Comparison of ENCODE assay signal across 13 mouse cellular contexts in the genomic region with DNA sequence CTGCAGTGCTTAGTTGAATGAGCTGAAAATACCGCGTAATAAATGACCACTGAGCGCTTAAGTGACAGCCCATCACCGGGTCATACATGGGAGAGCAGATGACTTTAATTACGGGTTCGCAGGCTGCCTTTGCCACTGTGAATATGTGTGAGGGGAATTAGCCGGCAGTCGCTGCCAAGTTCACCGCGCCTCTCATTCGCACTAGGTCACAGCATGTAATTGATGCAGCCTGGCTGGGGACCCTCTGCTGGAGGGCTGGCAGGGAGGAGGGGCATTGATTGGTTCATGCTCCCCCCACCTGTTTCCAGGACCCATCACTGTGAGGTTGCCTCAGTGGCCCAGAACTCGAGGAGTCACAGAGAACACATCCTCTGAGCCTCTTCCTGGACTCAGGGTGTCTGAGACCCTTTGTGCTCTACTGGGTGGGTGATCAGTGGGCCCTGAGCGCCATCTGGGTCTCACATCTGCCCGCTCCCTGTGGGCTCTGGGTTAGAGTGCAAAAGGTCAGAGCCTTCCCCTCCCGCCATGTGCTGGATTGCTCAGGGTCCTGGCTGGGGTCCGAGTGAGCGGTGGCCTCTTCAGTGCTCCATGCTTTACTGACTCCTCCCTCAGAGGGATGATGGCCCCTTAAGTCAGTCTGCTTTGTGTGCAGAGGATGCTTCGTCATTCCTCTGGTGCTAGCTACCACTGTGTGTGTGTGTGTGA. TPM values are rescaled to one million over a fixed set of nuclear protein-coding genes. Genes with fewer than 3 reads are reported as not detected.
DNase-seq lines count a peak whose midpoint lies in the region; ATAC-seq and TF ChIP-seq lines count a peak whose summit lies in the region.
"Had no signal": no experiment of that assay in that cellular context is flagged by ENCODE, and none has a peak within 500 bp of the region (broad histone marks: within the 10 kb centered on the region; RNA-seq: fewer than 3 reads in every experiment).

No protein-coding gene starts in this region.

- no peaks in the 10 kb centered on the region for H3K9me3 ChIP-seq in embryonic facial prominence, embryonic 11.5 days (replicated peaks; ENCODE audit: control insufficient read depth, low read length)
- no peaks in the 10 kb centered on the region for H3K9me3 ChIP-seq in hindbrain, embryonic 13.5 days
- H3K9me3 ChIP-seq in midbrain, embryonic 14.5 days (ENCODE audit: control insufficient read depth, low read length), result no peaks in the 10 kb centered on the region
- H3K9me3 ChIP-seq: embryonic facial prominence, embryonic 15.5 days had no signal

- intact Hi-C loops in heart, adult 2 months (cut with DNase I), result no loop called here

- TF ChIP-seq POLR2A in heart, adult 2 months (IDR thresholded peaks at IDR 0.05; ENCODE audit: insufficient read depth, low read depth, low read length), result no peak

- no peak overlapping the region for H3K4me2 ChIP-seq in embryonic facial prominence, embryonic 11.5 days (ENCODE audit: low read depth, low read length)
- no peak overlapping the region for H3K4me2 ChIP-seq in hindbrain, embryonic 13.5 days
- H3K4me2 ChIP-seq in midbrain, embryonic 14.5 days (ENCODE audit: low read length), result no peak overlapping the region
- H3K4me2 ChIP-seq: embryonic facial prominence, embryonic 15.5 days; liver, embryonic 15.5 days had no signal

- no peak overlapping the region for H3K9ac ChIP-seq in embryonic facial prominence, embryonic 11.5 days (replicated peaks; ENCODE audit: low read length)
- H3K9ac ChIP-seq in hindbrain, embryonic 13.5 days, result no peak overlapping the region; the same call in 1 of the 2 replicates
- peak overlapping the region; percentile 20; the same call in 1 of the 2 replicates for H3K9ac ChIP-seq in midbrain, embryonic 14.5 days (replicated peaks; ENCODE audit: low read length)
- H3K9ac ChIP-seq in heart, adult 2 months (ENCODE audit: low read depth, low read length), result no peak overlapping the region
- H3K9ac ChIP-seq: embryonic facial prominence, embryonic 15.5 days; liver, embryonic 15.5 days had no signal

- TF ChIP-seq EP300 in heart, adult 2 months (IDR thresholded peaks at IDR 0.05; ENCODE audit: insufficient read depth, low read depth, low read length), result no peak

- peak; percentile 45 for ATAC-seq in embryonic facial prominence, embryonic 11.5 days (replicated peaks; ENCODE audit: insufficient number of reproducible peaks, low FRiP score, low TSS enrichment, low read depth)
- ATAC-seq in hindbrain, embryonic 13.5 days (ENCODE audit: low FRiP score), result peak; percentile 64
- no peak; the same call in 1 of the 2 replicates for ATAC-seq in midbrain, embryonic 14.5 days (ENCODE audit: low FRiP score, low TSS enrichment)
- ATAC-seq in megakaryocyte, adult 5-6 weeks (ENCODE audit: poor library complexity, severe bottlenecking), result no peak

- DNase-seq in MN1 (ENCODE audit: low spot score), result peak; percentile 62
- DNase-seq in embryonic facial prominence, embryonic 11.5 days (ENCODE audit: low spot score), result peak; percentile 29
- DNase-seq in midbrain, embryonic 14.5 days, result peak; percentile 41
- DNase-seq in layer of hippocampus, adult 8-10 months (ENCODE audit: low spot score in 2 of 2), result no peak
- no peak for DNase-seq in heart, adult 2 months
- no peak for DNase-seq in adrenal gland, adult 2 months
- DNase-seq: right cerebral cortex, postnatal 4 days; thymus, adult 18-20 months had no signal

- no peaks in the 10 kb centered on the region for H3K36me3 ChIP-seq in embryonic facial prominence, embryonic 11.5 days (replicated peaks; ENCODE audit: control insufficient read depth, insufficient read depth, low read depth, low read length)
- H3K36me3 ChIP-seq in hindbrain, embryonic 13.5 days, result peaks cover 9% of the 10 kb centered on the region
- 0 out of 2 replicates have a peak, but pooled peaks cover 3% of the 10 kb centered on the region for H3K36me3 ChIP-seq in midbrain, embryonic 14.5 days (ENCODE audit: control insufficient read depth, insufficient read depth, low read length)
- H3K36me3 ChIP-seq in heart, adult 2 months (ENCODE audit: control insufficient read depth, insufficient read depth, low read length), result no peaks in the 10 kb centered on the region
- H3K36me3 ChIP-seq: liver, embryonic 15.5 days had no signal

- no peak overlapping the region for H3K4me3 ChIP-seq in embryonic facial prominence, embryonic 11.5 days (ENCODE audit: low read depth, low read length)
- no peak overlapping the region for H3K4me3 ChIP-seq in hindbrain, embryonic 13.5 days
- H3K4me3 ChIP-seq in midbrain, embryonic 14.5 days (replicated peaks; ENCODE audit: low read depth, low read length), result no peak overlapping the region
- H3K4me3 ChIP-seq in heart, adult 2 months, result no peak overlapping the region
- H3K4me3 ChIP-seq: embryonic facial prominence, embryonic 15.5 days; liver, embryonic 15.5 days; myocyte had no signal

- no peaks in the 10 kb centered on the region for H3K27me3 ChIP-seq in embryonic facial prominence, embryonic 11.5 days (ENCODE audit: control insufficient read depth, insufficient read depth, low read length)
- no peaks in the 10 kb centered on the region for H3K27me3 ChIP-seq in hindbrain, embryonic 13.5 days
- no peaks in the 10 kb centered on the region for H3K27me3 ChIP-seq in midbrain, embryonic 14.5 days (ENCODE audit: control insufficient read depth, insufficient read depth, low read length)
- no peaks in the 10 kb centered on the region for H3K27me3 ChIP-seq in heart, adult 2 months (ENCODE audit: control insufficient read depth, insufficient read depth, low read length)
- H3K27me3 ChIP-seq: embryonic facial prominence, embryonic 15.5 days; liver, embryonic 15.5 days had no signal

- no peaks in the 10 kb centered on the region for H3K79me2 ChIP-seq in heart, adult 2 months (replicated peaks; ENCODE audit: control insufficient read depth, insufficient read depth, low read length)

- H3K27ac ChIP-seq in embryonic facial prominence, embryonic 11.5 days (replicated peaks; ENCODE audit: low read depth, low read length), result no peak overlapping the region
- H3K27ac ChIP-seq in hindbrain, embryonic 13.5 days, result peak overlapping the region; percentile 58
- no peak overlapping the region; the same call in 1 of the 2 replicates for H3K27ac ChIP-seq in midbrain, embryonic 14.5 days (replicated peaks; ENCODE audit: low read depth, low read length)
- H3K27ac ChIP-seq in heart, adult 2 months, result no peak overlapping the region
- H3K27ac ChIP-seq: embryonic facial prominence, embryonic 15.5 days; liver, embryonic 15.5 days had no signal

- 45% methylated on average over 18 of the region's 18 CpGs for WGBS in embryonic facial prominence, embryonic 11.5 days
- 30% methylated on average over 18 of the region's 18 CpGs for WGBS in hindbrain, embryonic 13.5 days
- 50% methylated on average over 18 of the region's 18 CpGs for WGBS in midbrain, embryonic 14.5 days
- 78% methylated on average over 18 of the region's 18 CpGs for WGBS in heart, adult 2 months

- no peak for TF ChIP-seq CTCF in heart, adult 2 months (IDR thresholded peaks at IDR 0.05)

- no peaks in the 10 kb centered on the region for H3K4me1 ChIP-seq in embryonic facial prominence, embryonic 11.5 days (ENCODE audit: control insufficient read depth, insufficient read depth, low read length)
- H3K4me1 ChIP-seq in hindbrain, embryonic 13.5 days (replicated peaks), result peaks cover 21% of the 10 kb centered on the region
- H3K4me1 ChIP-seq in midbrain, embryonic 14.5 days (ENCODE audit: control insufficient read depth, insufficient read depth, low read length), result no peaks in the 10 kb centered on the region
- no peaks in the 10 kb centered on the region for H3K4me1 ChIP-seq in heart, adult 2 months (ENCODE audit: control insufficient read depth, insufficient read depth, low read length)
- H3K4me1 ChIP-seq: embryonic facial prominence, embryonic 15.5 days; liver, embryonic 15.5 days had no signal

RNA-seq across cellular contexts. Expression of a gene that starts 34.7 kb away (rescaled TPM):
- polyA plus RNA-seq in embryonic facial prominence, embryonic 11.5 days (2014; fragmentation: Nextera tagmentation; extraction: Ambion mirVana), result 5.4 and 5.9 TPM in 2 replicates
- 21.3 and 26.2 TPM in 2 replicates for polyA plus RNA-seq in hindbrain, embryonic 13.5 days (2015; fragmentation: Nextera tagmentation; extraction: Ambion mirVana)
- polyA plus RNA-seq in midbrain, embryonic 14.5 days (2014; fragmentation: Nextera tagmentation; extraction: Ambion mirVana), result 23.6 and 26.9 TPM in 2 replicates
- 100 to 1,000 TPM; 669 to 725 (median 678) TPM for total RNA-seq in layer of hippocampus, adult 8-10 months (2022)
- 51.4 and 61.6 TPM in 2 replicates for total RNA-seq in megakaryocyte, adult 5-6 weeks (2015)
- 77.7 and 116 TPM in 2 replicates for total RNA-seq in megakaryocyte, adult 5-6 weeks (2017)
- 1 to 10 TPM; 2.3 to 3.5 TPM for total RNA-seq in heart, adult 2 months (2021)
- 1.6 and 2.1 TPM in 2 replicates for polyA plus RNA-seq in heart, adult 2 months (2012; rRNA removed)
- total RNA-seq in adrenal gland, adult 2 months (2021), result 1 to 10 TPM; 5.9 to 7.9 TPM
- polyA plus RNA-seq in adrenal gland, adult 2 months (2012; rRNA removed), result 3.2 and 3.6 TPM in 2 replicates

RNA-seq across cellular contexts. Expression of a gene that starts 35.9 kb away (rescaled TPM):
- 2.2 and 2.9 TPM in 2 replicates for polyA plus RNA-seq in embryonic facial prominence, embryonic 11.5 days (2014; fragmentation: Nextera tagmentation; extraction: Ambion mirVana)
- 5.3 and 6.6 TPM in 2 replicates for polyA plus RNA-seq in hindbrain, embryonic 13.5 days (2015; fragmentation: Nextera tagmentation; extraction: Ambion mirVana)
- 5.9 and 6.0 TPM in 2 replicates for polyA plus RNA-seq in midbrain, embryonic 14.5 days (2014; fragmentation: Nextera tagmentation; extraction: Ambion mirVana)
- total RNA-seq in layer of hippocampus, adult 8-10 months (2022), result 10 to 100 TPM; 27.9 to 32.3 (median 29.3) TPM
- 0.27 and 0.91 TPM in 2 replicates for total RNA-seq in megakaryocyte, adult 5-6 weeks (2015)
- 0.18 TPM in 1 of 2 replicates, not detected in the other for total RNA-seq in megakaryocyte, adult 5-6 weeks (2017)
- under 1 TPM; 0.57 to 0.70 TPM for total RNA-seq in heart, adult 2 months (2021)
- 0.82 and 1.3 TPM in 2 replicates for polyA plus RNA-seq in heart, adult 2 months (2012; rRNA removed)
- total RNA-seq in adrenal gland, adult 2 months (2021), result 1 to 10 TPM; 3.8 to 5.0 TPM
- 3.4 and 4.7 TPM in 2 replicates for polyA plus RNA-seq in adrenal gland, adult 2 months (2012; rRNA removed)

Comparison
In these comparisons a context has a peak if more than half of its experiments do, and no peak if none do; other contexts are left out.
1. DNase-seq: peak in MN1 (single experiment), embryonic facial prominence, embryonic 11.5 days (single experiment) and midbrain, embryonic 14.5 days (single experiment); none in layer of hippocampus, adult 8-10 months (0 of 2), heart, adult 2 months (0 of 2) and adrenal gland, adult 2 months (single experiment).
2. ATAC-seq: peak in embryonic facial prominence, embryonic 11.5 days (single experiment) and hindbrain, embryonic 13.5 days (single experiment); none in midbrain, embryonic 14.5 days (single experiment) and megakaryocyte, adult 5-6 weeks (single experiment).